Mouse (Mus musculus): ENCODE measurements at regions not wholly inside any gene's neighbourhood (a gene's known extent, or its start where the extent isn't known, plus 50 kb on each side); places are given as distances from the start of the nearest gene placed in this dataset.

- no peak for DNase-seq
Measured at GRCm38 (mm10) chr9:71420064-71420463, 65.7 kb downstream of the Polr2m start.

DNA sequence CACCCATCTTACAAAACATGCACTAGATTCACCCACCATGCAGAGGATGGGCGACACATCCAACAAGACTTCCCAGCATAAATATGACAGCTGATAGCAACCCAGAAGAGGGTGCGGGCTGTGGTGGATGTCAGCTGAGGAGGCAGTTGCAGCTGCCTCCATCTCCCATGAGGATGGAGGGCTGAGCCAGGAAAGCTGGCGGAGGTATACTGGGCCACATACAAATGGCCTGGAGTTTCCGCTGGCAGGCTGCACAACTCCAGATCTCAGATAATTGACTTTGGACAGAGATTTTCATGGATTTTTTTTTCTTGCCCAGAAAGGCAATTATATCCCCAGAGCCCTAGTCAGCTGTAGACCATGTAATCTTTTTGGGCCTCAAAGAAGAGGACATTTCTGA is 67.2 kb downstream of the Polr2m start:
- DNase-seq, result no peak

GRCm38 (mm10) chr9:71417248-71417647 is 68.5 kb downstream of the Polr2m start:
- no peak for DNase-seq

- DNase-seq, result no peak
Measured at GRCm38 (mm10) chr9:71411171-71411570, 74.6 kb downstream of the Polr2m start.

DNA sequence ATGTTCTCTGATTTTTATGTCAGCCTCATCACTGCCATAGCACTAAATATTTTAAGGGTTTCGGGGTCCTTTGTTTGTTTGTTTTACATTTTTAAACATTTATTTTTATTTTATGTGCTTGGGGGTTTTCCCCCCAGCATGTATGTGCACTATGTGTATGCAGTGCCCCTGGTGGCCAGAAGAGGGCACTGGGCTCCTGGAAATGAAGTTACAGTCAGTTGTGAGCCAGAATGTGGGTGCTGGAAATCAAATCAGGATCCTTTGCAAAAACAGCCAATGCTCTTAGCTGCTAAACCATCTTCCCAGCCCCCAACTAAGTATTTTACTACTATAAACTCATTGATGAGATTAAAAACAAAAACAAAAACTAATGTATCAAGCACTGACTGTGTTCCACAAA is 75.8 kb downstream of the Polr2m start:
- no peak for DNase-seq

DNA sequence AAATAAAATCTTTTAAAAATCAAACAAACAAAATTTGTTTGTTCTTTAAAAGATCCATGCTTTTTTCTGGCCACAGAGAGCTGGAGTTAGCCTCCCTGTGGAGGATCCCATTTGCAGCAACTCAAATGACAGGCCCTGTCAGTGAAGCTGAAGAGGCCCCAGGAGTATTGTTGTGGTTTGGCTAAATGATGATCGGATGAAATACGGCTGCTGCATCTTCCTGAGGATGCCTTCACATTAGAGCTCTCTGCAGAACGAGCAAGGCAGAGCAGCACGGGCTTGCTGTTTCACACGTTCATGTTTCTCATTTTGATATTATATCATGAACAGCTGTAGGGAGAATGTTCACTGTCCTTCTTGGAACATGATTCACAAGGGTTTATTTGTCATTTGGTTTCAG is 76.8 kb downstream of the Polr2m start:
- DNase-seq, result no peak

DNA sequence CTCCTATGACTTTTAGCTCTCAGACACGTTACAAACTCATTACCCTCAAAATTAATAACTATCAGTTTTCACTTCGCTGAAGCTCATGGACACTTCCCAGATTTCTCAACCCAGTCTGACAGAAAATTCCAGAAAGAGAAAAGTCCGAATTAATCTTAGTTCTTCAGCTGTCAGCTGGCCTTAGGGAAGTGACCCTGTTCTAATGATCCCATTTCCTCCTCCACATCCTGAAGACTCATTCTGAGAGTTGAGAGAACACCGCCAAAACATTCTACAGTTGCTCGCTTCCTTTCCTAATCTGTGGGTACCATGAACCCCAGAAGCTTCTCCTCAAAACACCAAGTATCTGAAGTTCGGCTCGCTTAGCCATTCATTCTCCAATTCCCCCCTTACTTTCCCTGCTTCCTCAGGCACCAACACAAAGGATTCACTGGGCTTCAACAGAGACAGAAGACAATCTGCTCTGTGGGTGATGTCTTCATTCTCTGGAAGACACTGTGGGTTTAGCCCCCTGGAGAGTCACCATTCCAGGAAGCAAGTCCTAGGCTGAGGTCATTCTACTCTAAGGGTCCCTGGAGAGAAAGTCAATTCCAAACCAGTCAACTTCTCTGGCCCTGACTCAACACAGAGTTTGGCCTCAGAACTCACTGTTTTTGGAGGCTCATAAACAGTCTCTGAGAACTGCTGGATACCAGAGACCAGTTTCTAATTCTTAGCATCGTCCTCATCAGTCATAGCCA is 81.2 kb downstream of the Polr2m start:
- no peak for DNase-seq

DNA sequence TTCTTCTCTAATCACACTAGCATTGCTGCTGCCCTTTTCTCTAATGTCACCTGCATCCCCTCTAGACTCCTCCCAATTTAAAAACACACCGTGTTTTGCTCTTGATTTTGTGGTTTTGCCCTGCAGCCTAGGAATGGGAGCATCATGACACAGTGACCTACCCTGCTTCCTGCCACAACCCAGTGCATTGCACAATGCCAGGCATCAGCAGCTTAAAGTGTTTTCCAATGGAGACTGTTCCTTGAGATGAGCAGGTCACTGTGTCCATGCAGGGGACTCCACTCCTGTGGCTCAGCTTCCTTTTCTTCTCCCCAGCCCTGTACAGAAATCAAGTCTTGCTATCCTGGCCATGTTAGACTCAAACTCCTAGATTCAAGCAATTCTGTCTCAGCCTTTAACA is 84.1 kb downstream of the Polr2m start:
- no peak for DNase-seq

DNA sequence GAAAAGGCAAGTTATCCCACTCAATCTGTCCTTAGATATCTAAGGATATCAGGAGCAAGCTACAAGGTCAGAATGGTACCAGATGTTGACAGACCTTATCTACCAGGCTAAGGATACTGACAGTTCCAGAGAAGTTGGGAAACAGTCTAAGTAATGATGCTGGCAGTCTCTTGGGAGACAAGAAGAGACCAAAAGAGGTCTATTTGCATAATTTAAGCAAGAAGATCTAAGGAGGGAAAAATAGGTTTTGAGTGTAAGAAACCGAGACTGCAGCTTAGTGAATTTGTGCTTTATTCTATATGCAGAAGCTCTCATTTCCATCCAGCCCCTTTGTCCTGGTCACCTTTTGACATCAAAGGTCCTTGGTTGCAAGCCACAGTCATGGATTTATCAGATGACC is 86.4 kb downstream of the Polr2m start:
- DNase-seq, result no peak

- DNase-seq, result peak; percentile 43 to 60
Measured at GRCm38 (mm10) chr9:71396784-71397183, 89.0 kb downstream of the Polr2m start.

DNA sequence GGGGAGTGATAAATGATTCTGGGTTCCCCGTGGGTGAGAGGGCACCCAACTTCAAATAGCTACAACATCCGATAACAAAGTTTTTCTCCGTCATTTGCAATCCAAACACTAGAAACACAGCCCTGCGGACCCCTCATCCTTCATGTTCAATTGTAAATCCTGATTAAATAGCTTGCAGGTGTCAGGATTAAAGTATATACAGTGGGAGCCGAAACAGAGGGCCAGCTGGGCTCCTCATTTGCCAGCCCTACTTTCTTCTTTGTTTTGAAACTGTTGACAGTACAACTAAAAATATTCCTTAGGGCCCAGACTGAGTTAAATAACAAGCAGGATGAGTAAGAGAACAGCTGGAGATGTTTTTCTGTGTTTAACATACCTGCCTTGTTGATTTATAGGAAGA is 95.5 kb downstream of the Polr2m start:
- no peak for DNase-seq

DNA sequence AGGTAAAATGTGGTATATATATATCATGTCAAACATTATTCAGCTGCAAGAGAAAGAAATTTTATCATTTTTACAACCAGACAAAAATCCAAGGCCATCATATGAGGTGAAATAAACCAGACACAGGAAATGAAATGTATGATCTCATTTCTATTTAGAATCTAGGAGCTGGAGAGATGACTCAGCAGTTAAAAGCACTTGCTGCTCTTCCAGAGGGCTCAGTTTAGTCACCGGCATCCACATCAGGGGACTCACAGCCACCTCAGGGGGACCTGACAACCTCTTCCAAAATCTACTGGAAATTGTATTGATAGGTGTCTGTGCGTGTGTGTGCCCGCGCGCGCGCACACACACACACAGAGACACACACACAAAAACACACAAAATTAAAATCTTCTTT is 98.3 kb downstream of the Polr2m start:
- DNase-seq, result no peak

DNA sequence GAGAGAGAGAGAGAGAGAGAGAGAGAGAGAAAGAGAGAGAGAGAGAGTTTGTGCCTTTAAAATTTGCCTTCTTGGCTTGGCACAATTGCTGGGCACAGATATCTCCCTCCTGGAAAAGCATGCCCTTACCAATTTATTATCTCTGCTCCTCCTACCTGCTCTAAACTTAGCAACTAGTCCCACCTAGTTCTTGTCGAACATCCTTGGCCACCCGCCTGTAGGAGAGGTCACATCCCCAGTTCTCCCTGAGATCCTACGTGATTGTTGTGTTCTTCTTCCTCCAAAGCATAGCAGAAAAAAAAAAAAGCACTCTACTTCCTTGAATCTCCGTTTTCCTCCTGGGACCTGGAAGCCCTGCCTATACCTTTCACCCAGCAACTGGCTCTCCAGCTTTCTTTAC is 101.8 kb downstream of the Polr2m start:
- DNase-seq, result no peak

DNA sequence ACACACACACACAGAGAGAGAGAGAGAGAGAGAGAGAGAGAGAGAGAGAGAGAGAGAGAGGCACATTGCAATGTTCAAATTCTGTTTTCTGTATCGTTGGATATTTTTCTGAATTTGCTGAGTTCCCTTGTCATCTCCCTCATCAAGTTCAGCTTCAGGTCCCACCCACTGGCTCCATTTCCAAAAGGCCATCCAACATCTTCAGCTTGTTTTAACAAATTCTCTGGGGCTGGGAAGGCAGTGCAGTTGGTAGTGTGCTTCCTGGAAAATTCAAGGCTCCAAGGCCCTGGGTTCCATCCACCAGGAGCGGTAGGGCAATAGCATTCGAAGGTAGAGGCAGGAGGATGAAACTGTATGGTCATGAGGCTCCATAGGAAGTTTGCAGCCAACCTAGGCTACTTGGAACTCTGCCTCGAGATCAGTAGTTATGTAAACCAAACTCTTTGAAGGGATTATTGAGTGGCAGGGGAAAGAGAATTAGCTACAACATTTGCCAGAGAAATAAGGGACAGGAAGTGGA is 105.9 kb downstream of the Polr2m start:
- no peak for DNase-seq

- no peak for DNase-seq
Measured at GRCm38 (mm10) chr9:71369760-71370159, 116.0 kb downstream of the Polr2m start.

GRCm38 (mm10) chr9:71369202-71369601 is 116.5 kb downstream of the Polr2m start:
- DNase-seq, result no peak

DNA sequence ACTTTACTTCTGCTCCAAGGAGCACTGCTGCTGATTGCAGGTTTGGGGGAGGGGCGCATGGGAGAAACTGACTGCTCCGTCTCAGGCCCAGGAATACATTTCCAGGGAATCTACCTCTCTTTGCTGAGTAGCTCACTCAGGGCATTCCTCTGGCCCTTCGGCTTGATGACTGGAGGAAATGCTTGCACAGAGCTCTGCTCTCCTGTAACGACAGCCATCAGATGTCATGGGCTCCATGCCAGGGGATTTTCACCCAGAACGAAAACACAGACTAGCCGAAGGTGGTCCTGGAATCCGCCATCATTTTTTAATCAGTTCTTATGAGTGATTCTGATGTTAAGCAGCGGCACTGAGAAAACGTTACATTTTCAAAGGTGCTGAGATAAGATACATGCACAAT is 119.2 kb downstream of the Polr2m start:
- peak; percentile 23 to 35 for DNase-seq

GRCm38 (mm10) chr9:71365177-71365738 is 120.5 kb downstream of the Polr2m start:
- DNase-seq, result peak in 1 of 2 experiments; percentile 12

DNA sequence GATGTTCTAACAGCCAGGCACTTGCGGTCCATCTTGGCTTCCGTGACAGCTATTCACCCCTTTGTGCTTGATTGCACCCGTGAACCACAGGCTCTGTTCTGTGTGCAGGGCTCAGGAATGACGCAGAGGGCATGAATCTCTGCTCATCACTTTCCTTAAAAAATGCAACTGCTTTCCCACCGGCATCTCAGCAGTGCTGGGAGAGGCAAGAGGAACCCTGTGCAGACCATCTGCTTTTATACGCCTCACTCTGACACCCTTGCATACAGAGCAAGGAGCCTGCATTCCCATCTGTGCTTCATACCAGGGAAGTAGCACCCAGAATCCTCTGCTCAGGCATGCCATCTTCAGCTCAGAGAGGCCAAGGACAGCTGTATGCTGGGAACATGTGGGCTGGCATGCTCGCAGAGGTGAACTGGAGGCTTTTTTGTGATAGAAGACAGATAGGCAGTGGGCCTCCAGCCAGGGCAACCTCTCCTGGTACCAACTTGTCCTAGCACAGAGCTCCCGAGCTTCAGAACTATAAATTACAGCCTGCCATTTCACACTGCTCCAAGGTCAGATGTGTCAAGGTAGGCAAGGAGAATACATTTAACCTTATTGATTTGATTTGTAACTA is 121.6 kb downstream of the Polr2m start:
- DNase-seq, result no peak

DNA sequence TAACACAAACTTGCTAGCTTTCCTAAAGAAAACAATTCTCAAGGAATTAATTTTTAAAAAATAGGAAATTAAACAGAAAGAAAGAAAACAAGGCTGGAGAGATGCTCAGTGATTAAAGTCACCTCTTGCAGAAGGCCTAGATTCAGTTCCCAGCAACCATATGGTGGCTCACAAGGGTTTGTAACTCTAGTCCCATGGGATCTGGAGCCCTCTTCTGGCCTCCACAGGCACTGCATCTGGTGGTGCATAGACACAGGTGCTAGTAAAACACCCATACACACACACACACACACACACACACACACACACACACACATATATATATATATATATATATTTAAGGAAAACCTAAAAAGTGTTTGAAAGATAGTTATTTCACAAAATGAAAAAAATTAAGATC is 123.3 kb downstream of the Polr2m start:
- DNase-seq, result peak; percentile 25 to 34

DNA sequence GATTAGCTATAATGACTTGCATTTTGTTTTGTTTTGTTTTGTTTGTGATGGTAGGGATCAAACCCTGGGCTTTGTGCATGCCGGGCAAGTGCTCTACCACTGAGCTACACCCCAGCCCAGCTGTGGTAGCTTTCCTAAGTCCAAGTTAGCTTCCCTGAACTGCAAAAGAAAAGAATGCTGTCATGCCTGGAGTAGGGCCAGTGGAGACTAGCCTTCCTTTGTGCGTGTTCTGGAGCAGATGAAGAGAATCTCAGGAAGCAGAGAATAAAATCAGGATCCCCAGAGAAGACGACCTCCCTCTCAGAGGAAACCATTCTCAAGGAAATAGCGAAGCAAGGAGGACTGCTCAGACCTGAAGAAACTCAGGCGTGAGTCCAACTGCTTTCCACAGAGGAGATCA is 123.8 kb downstream of the Polr2m start:
- DNase-seq, result peak in 1 of 2 experiments; percentile 29

GRCm38 (mm10) chr9:71361311-71361710 is 124.4 kb downstream of the Polr2m start:
- DNase-seq, result peak; percentile 25 to 45

DNA sequence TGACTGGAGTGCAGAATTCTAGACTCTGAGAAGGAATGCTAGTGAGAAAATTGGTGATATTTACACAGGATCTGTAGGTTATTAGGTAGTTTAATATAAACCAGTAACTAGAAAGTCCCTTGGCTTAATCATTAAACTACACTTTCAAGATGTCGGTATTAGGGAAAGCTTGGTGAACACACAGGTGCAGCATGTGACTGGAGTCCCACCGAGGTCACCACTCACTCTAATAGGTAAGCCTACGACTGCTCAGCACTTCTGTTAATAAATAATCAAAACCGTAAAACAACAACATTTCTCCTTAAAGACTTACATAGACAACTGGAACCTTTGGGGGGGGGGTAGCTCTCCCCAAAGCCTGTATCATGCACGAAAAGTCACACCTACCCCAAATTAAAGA is 125.1 kb downstream of the Polr2m start:
- peak; percentile 25 to 60 for DNase-seq

GRCm38 (mm10) chr9:71358961-71359360 is 126.8 kb downstream of the Polr2m start:
- peak in 1 of 2 experiments; percentile 13 for DNase-seq
